Mouse (Mus musculus) midbrain, postnatal 0 days (tissue): ENCODE results near the gene Ralgps1. TPM values are rescaled to one million over a fixed set of nuclear protein-coding genes. Genes with fewer than 3 reads are reported as not detected.

ENCODE experiments used
- ATAC-seq: fragments of 200-750 bp; cut with Nextera tagmentation; 2 replicates; pipeline ENCODE4 v1.8.0; 2017; ENCODE audit warnings: moderate number of reproducible peaks, mild to moderate bottlenecking, moderate TSS enrichment, moderate library complexity; ENCODE audit not compliant: low FRiP score
- DNase-seq: peaks from one replicate; pipeline ENCODE4 v3.0.0-alpha.2; 2015; ENCODE audit warnings: low spot score
- H3K27ac ChIP-seq: fragments of 300-500 bp; sonication (generic); 2 replicates; pipeline ENCODE4 v1.5.1; 2014; ENCODE audit warnings: low read depth, mild to moderate bottlenecking, low read length, mixed read lengths
- H3K27me3 ChIP-seq: fragments of 300-500 bp; sonication (generic); 2 replicates; pipeline ENCODE4 v1.6.1; 2014; ENCODE audit warnings: low read length, control low read depth, mixed read lengths; ENCODE audit not compliant: insufficient read depth
- H3K36me3 ChIP-seq: fragments of 300-500 bp; sonication (generic); 2 replicates; pipeline ENCODE4 v1.6.1; 2014; ENCODE audit warnings: low read length, control low read depth, mixed read lengths; ENCODE audit not compliant: insufficient read depth
- H3K4me1 ChIP-seq: fragments of 300-500 bp; sonication (generic); 2 replicates; pipeline ENCODE4 v1.6.1; 2014; ENCODE audit warnings: mild to moderate bottlenecking, control low read depth, antibody characterized with exemption, low read length, mixed read lengths; ENCODE audit not compliant: insufficient read depth
- H3K4me2 ChIP-seq: fragments of 300-500 bp; sonication (generic); 2 replicates; pipeline ENCODE4 v1.6.1; 2014; ENCODE audit warnings: low read depth, mild to moderate bottlenecking, low read length, mixed read lengths; ENCODE audit not compliant: poor library complexity, severe bottlenecking
- H3K4me3 ChIP-seq: fragments of 300-500 bp; sonication (generic); 2 replicates; pipeline ENCODE4 v1.5.1; 2014; ENCODE audit warnings: low read depth, mild to moderate bottlenecking, low read length, moderate library complexity
- H3K9ac ChIP-seq: fragments of 300-500 bp; sonication (generic); replicated peaks from 2 replicates; pipeline ENCODE4 v1.6.1; 2014; ENCODE audit warnings: mild to moderate bottlenecking, low read length, moderate library complexity, mixed read lengths; ENCODE audit not compliant: poor library complexity, severe bottlenecking
- H3K9me3 ChIP-seq: fragments of 300-500 bp; sonication (generic); 2 replicates; pipeline ENCODE4 v1.6.1; 2016; ENCODE audit warnings: low read length, control low read depth
- CTCF ChIP-seq: IDR thresholded peaks from 2 replicates; pipeline ENCODE4 v1.5.1; 2016; ENCODE audit warnings: antibody characterized with exemption, mild to moderate bottlenecking
- WGBS: fragments of 180-500 bp; shearing (Covaris S2); extraction: QIAGEN DNeasy Blood & Tissue Kit; methylation state at CpG from one replicate; pipeline ENCODE4 v1.1.7; 2014; 5-methylcytosine and 5-hydroxymethylcytosine counted together
- polyA plus RNA-seq: library from polyadenylated mRNA; unstranded; fragments of >200 nt; fragmentation: Nextera tagmentation; extraction: Ambion mirVana; gene quantifications from 2 replicates; pipeline ENCODE4 v1.2.1, GENCODE M21; 2015
- total RNA-seq: library from RNA; depleted of rRNA; stranded (reverse); fragments of >200 nt; gene quantifications from 2 replicates; pipeline ENCODE4 v1.2.3, GENCODE M21; 2014

The Ralgps1 gene
- total and polyA plus RNA-seq, 2 experiments from 2014 or later: 26.4 to 74.6 TPM

DNA sequence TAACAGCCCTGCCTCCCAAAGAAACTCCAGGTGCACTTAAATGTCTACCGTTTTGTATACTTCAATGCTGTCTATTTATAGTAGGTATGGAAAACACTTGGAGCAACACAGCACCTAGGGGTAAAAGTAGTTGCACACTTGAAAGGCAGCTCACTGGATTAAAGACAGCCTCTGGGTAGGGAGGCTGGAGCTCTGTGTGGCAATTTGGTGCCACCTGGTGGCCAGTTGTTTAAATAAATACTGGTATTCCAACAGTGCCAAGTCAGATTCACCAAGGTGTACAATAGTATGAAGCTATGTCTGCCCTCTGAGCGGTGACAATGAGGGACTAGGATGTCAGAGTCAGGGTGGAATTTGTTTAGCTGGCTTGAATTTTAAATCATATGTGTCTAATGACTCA, 22.2 kb downstream of the Ralgps1 start:
- Histone ChIP-seq H3K4me3 (no peak overlapping the region), H3K4me1 (peaks cover 4% of the 10 kb centered on the region; the same call in 1 of the 2 replicates), H3K4me2 (no peak overlapping the region), H3K9me3 (no peaks in the 10 kb centered on the region), H3K27ac (no peak overlapping the region), H3K9ac (no peak overlapping the region), H3K27me3 (no peaks in the 10 kb centered on the region), H3K36me3 (no peaks in the 10 kb centered on the region)
- WGBS: 21% methylated on average over 2 of the region's 2 CpGs
- peak; percentile 94 for DNase-seq
- ATAC-seq: peak; percentile 47; the same call in 1 of the 2 replicates
- peak; percentile 89 for TF ChIP-seq CTCF

DNA sequence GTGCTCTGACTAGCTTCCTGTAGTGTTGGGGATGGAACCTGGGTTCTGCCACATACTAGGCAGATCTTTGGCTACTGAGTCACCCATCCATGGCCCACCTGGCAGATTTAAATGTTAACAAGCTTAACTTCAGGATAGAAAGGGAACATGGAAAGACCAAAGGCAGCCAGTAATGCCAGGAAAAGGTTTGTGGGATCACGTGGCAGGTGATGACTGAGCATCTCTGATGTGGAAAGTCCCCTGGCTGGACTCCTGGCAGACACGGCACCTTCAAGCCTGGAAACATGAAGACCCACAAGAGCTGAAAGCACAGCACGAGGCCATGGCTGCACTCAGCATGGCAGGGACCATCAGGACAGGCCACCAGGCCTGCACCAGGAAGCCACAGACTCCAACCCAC, 23.0 kb downstream of the Ralgps1 start:
- WGBS: 91% methylated on average over 3 of the region's 3 CpGs
- Histone ChIP-seq H3K27ac (no peak overlapping the region), H3K9me3 (no peaks in the 10 kb centered on the region), H3K4me1 (peaks cover 4% of the 10 kb centered on the region; the same call in 1 of the 2 replicates), H3K27me3 (no peaks in the 10 kb centered on the region), H3K4me3 (no peak overlapping the region), H3K4me2 (no peak overlapping the region), H3K36me3 (no peaks in the 10 kb centered on the region), H3K9ac (no peak overlapping the region)
- DNase-seq: no peak
- ATAC-seq: no peak
- no peak for TF ChIP-seq CTCF

DNA sequence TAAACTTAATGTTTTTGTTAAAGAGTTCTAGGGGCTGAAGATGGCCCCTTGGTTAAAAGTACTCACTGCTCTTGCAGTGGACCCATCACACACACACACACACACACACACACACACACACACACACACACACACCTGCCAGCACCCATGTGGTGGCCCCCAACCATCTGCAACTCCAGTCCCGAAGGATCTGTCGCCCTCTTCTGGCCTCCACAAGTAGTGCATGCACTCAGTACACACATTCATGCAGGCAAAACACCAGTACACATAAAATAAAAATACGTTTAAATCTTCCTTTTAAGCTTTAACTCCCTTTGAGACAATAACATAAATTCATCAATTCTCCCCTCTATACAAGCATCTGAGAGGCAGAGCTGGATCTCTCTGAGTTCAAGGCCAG, 23.7 kb downstream of the Ralgps1 start:
- Histone ChIP-seq H3K9me3 (no peaks in the 10 kb centered on the region), H3K27me3 (no peaks in the 10 kb centered on the region), H3K36me3 (no peaks in the 10 kb centered on the region), H3K27ac (no peak overlapping the region), H3K4me2 (no peak overlapping the region), H3K4me1 (peaks cover 4% of the 10 kb centered on the region; the same call in 1 of the 2 replicates), H3K4me3 (no peak overlapping the region), H3K9ac (no peak overlapping the region)
- peak; percentile 42 for DNase-seq
- 48% methylated on average over 3 of the region's 3 CpGs for WGBS
- no peak for ATAC-seq
- TF ChIP-seq CTCF: peak; percentile 86

DNA sequence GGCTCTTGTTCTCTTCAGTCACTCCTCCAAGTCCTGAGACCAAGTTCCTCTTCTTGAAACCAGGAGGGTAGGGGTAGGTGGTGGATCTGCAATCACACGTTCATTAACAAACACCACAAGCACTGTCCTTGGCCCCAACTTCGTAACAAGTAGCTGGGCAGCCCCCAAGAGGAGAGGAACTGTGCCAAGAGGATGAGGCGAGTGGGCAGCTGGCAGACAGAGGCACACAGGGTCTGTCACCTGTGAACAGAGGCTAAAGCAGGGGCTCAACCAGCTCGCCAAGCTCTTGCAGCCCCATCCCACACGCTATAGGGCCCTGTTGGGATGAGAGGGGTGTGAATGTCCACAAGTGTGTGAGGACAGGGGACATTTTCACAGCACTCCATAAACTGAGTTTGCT, 24.5 kb downstream of the Ralgps1 start:
- Histone ChIP-seq H3K27me3 (no peaks in the 10 kb centered on the region), H3K36me3 (no peaks in the 10 kb centered on the region), H3K4me2 (no peak overlapping the region), H3K4me3 (no peak overlapping the region), H3K4me1 (peaks cover 4% of the 10 kb centered on the region; the same call in 1 of the 2 replicates), H3K9ac (no peak overlapping the region), H3K27ac (no peak overlapping the region), H3K9me3 (no peaks in the 10 kb centered on the region)
- WGBS: 80% methylated on average over 5 of the region's 5 CpGs
- ATAC-seq (no peak), DNase-seq (peak; percentile 13)
- TF ChIP-seq CTCF: no peak

DNA sequence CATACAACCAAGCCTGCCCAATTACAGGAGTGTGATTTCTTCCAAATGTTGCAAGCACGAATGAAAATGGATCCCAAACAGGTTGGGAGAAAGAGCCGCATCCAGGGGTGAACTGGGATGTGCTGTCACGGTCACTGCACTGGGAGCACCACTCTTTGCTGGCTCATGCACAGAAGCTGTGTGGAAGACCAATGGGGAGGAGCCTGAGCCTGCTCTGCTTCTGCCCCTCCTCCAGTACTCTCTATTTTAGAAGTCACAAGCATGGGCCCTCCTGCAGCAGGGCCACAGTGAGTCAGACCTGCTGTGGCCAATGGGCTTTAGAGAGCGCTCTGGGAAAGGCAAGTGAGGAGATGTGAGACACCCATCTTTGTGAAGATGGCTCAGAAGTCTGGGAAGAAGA, 25.3 kb downstream of the Ralgps1 start:
- H3K9me3 ChIP-seq: no peaks in the 10 kb centered on the region
- H3K4me3 ChIP-seq: no peak overlapping the region
- H3K4me1 ChIP-seq: peaks cover 4% of the 10 kb centered on the region; the same call in 1 of the 2 replicates
- no peaks in the 10 kb centered on the region for H3K36me3 ChIP-seq
- no peak overlapping the region for H3K4me2 ChIP-seq
- no peak for DNase-seq
- no peaks in the 10 kb centered on the region for H3K27me3 ChIP-seq
- no peak for TF ChIP-seq CTCF
- no peak for ATAC-seq
- WGBS: 64% methylated on average over 4 of the region's 4 CpGs
- H3K27ac ChIP-seq: no peak overlapping the region
- H3K9ac ChIP-seq: no peak overlapping the region

DNA sequence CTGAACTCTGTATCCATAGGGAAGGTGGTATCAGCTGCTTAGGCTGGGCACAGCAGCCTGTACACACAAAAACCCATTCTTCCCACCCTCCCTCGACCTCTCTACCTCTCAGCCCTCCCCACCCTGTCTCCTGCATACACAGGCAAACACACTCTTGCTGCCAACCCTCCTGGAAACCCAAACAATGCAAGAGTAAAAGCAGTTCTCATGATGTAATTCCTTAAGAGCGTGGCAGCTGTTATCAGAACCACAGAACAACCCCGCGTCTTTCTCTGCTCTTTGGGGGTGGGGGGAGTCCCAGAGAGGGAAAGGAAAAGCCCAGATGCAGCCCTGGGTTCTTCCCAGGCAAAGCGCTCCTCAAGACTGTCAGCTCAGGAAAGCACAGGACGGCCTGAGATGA, 25.8 kb downstream of the Ralgps1 start:
- Histone ChIP-seq H3K4me2 (no peak overlapping the region), H3K4me1 (peaks cover 4% of the 10 kb centered on the region; the same call in 1 of the 2 replicates), H3K27me3 (no peaks in the 10 kb centered on the region), H3K36me3 (no peaks in the 10 kb centered on the region), H3K9me3 (no peaks in the 10 kb centered on the region), H3K27ac (no peak overlapping the region), H3K4me3 (no peak overlapping the region), H3K9ac (no peak overlapping the region)
- ATAC-seq (no peak), DNase-seq (no peak)
- no peak for TF ChIP-seq CTCF
- 50% methylated on average over 6 of the region's 6 CpGs for WGBS
